Mouse (Mus musculus) spleen, adult 2 months (tissue): ENCODE measurements at regions not wholly inside any gene's neighbourhood (a gene's known extent, or its start where the extent isn't known, plus 50 kb on each side); places are given as distances from the start of the nearest gene placed in this dataset.

ENCODE experiments used
- DNase-seq, 2 experiments: peaks; one replicate each; pipeline versions ENCODE4 v3.0.0 to v3.0.0-alpha.2; 2012 to 2021; ENCODE audit warnings: low spot score in 2 of 2, low read depth in 1 of 2
- H3K27ac ChIP-seq: fragments of 200-500 bp; 2 replicates; pipeline ENCODE4 v1.5.1; 2012; ENCODE audit warnings: low read length, inconsistent platforms; ENCODE audit not compliant: insufficient read depth
- H3K27me3 ChIP-seq: fragments of 200-500 bp; 2 replicates; pipeline ENCODE4 v1.6.1; 2012; ENCODE audit warnings: mild to moderate bottlenecking, moderate library complexity, low read length, inconsistent platforms; ENCODE audit not compliant: control insufficient read depth, insufficient read depth
- H3K36me3 ChIP-seq: fragments of 200-500 bp; 2 replicates; pipeline ENCODE4 v1.6.1; 2012; ENCODE audit warnings: mild to moderate bottlenecking, low read length, inconsistent platforms; ENCODE audit not compliant: control insufficient read depth, insufficient read depth
- H3K4me1 ChIP-seq: fragments of 200-500 bp; 2 replicates; pipeline ENCODE4 v1.6.1; 2011; ENCODE audit warnings: inconsistent platforms; ENCODE audit not compliant: control insufficient read depth, insufficient read depth, insufficient read length
- H3K4me3 ChIP-seq: fragments of 200-500 bp; 2 replicates; pipeline ENCODE4 v1.5.1; 2011; ENCODE audit warnings: mild to moderate bottlenecking, inconsistent platforms; ENCODE audit not compliant: insufficient read depth, insufficient read length; ENCODE audit errors: extremely low read depth
- CTCF ChIP-seq: fragments of 200-500 bp; IDR thresholded peaks from 2 replicates; pipeline ENCODE4 v1.5.1; 2011; ENCODE audit warnings: mild to moderate bottlenecking, inconsistent platforms; ENCODE audit not compliant: insufficient read depth, insufficient read length, insufficient replicate concordance; ENCODE audit errors: extremely low read depth
- POLR2A ChIP-seq: fragments of 200-500 bp; IDR thresholded peaks from 2 replicates; pipeline ENCODE4 v1.6.1; 2011; ENCODE audit warnings: low read depth, low read length, inconsistent platforms
- WGBS: fragments of 180-500 bp; shearing (Covaris S2); methylation state at CpG from one replicate; pipeline ENCODE4 v1.1.7; 2018; 5-methylcytosine and 5-hydroxymethylcytosine counted together

DNA sequence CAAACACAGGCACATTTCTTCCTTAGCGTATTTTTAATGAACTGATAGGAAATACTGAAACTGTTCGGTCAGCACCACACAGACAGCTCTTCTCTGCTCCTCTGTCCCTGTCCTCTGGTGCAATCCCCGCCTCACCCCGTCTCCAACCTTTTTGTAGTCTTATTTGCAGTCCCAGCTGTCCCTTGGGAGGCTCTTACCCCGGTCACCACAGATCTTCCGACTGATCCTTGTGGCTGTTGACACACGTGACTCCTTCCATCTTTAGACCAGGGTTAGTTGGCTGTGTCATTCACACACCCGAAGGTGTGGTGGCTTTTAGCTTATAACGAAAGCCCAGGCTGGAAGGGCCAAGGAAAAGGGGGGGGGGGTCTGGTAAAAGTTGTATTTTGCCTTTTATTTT lies 56.4 kb downstream of the Cyp26a1 start:
- DNase-seq: no peak
- Histone ChIP-seq H3K27me3 (no peaks in the 10 kb centered on the region), H3K36me3 (no peaks in the 10 kb centered on the region), H3K4me1 (no peaks in the 10 kb centered on the region), H3K27ac (no peak overlapping the region), H3K4me3 (no peak overlapping the region)
- 87% methylated on average over 9 of the region's 9 CpGs for WGBS
- TF ChIP-seq CTCF (no peak), POLR2A (no peak)

DNA sequence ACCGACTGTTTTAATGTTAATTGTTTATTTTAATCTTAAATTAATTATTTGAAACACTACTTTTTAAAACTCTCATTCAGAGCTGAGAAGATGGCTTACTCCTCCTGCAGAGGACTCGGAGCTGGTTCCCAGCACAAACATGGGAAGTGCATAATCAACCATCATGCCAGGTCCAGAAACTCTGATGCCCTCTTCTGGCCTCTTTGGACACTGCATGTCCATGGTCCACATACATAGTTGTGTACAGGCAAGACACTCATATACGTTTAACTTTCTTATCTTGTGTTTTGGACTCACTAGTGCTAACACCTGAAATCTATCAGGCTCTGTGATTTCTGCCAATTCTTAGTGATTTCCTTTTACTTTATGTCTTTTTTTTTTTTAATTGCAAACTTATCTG lies 57.8 kb downstream of the Cyp26a1 start:
- H3K36me3 ChIP-seq: no peaks in the 10 kb centered on the region
- DNase-seq: no peak
- TF ChIP-seq POLR2A (no peak), CTCF (no peak)
- no peak overlapping the region for H3K27ac ChIP-seq
- no peaks in the 10 kb centered on the region for H3K4me1 ChIP-seq
- no peak overlapping the region for H3K4me3 ChIP-seq
- H3K27me3 ChIP-seq: no peaks in the 10 kb centered on the region
- WGBS: 87% methylated on average over 3 of the region's 3 CpGs

DNA sequence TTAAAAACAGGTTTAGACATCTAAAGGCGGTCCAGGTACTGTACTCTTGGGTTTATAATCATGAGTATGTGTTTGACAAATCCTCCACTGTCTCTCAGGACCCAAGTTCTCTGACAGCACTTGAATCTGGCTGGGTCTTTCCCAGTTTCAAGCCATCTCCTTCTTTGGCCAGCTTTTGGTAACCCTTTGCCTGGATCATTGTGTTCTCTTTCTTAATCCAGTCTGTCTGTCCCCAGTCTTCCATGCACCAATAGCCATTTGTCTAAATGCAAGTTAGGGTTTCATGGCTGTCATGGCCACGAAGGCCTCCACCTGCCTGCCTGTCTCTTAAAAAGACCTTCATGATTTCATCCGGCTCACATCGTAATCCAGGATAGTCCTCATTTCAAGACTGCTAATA lies 71.8 kb downstream of the Cyp26a1 start:
- TF ChIP-seq POLR2A (no peak), CTCF (no peak)
- H3K27me3 ChIP-seq: no peaks in the 10 kb centered on the region
- WGBS: 88% methylated on average over 4 of the region's 4 CpGs
- H3K4me3 ChIP-seq: no peak overlapping the region
- no peaks in the 10 kb centered on the region for H3K36me3 ChIP-seq
- no peak for DNase-seq
- H3K27ac ChIP-seq: no peak overlapping the region
- no peaks in the 10 kb centered on the region for H3K4me1 ChIP-seq

DNA sequence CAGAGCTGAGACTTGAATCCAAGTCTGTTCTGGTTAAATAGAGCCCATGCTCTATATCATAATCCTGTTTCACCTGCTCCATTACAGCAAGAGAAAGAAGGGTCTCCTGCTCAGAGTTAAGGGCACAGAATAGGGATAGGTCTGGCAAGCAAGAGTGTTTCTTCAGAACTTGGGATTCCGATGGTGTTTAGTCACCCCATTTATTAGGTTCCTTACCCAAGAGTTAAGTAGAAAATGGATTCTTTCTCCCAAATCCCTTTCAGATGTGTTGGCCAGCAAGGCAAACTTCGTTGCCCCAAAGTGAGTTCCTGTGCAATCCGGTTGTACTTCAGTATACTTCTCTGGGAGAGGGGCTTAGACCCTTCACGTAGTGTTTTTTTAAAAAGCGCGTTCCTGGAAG lies 74.4 kb downstream of the Cyp26a1 start:
- Histone ChIP-seq H3K4me1 (no peaks in the 10 kb centered on the region), H3K27me3 (no peaks in the 10 kb centered on the region), H3K4me3 (no peak overlapping the region), H3K36me3 (no peaks in the 10 kb centered on the region), H3K27ac (no peak overlapping the region)
- DNase-seq: no peak
- WGBS: 92% methylated on average over 6 of the region's 6 CpGs
- TF ChIP-seq POLR2A: no peak
- TF ChIP-seq CTCF: no peak

DNA sequence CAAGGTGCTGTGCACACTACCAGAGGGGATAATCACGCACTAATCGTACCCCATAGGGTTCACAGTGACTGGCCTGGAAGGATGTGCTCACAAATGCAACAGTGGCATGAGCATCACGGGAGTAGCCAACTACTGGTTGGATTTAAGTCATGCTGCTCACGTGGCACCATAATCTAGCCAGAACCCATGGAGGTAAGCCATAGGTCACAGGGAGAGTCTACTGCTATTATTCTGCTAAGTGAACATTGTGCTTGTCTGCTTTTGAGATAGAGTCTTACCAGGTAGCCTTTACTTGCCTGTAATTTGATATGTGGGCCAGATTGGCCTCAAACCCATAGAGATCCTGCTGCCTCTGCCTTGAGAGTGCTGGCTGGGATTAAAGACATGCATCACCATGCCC lies 77.0 kb downstream of the Cyp26a1 start:
- Histone ChIP-seq H3K36me3 (no peaks in the 10 kb centered on the region), H3K27me3 (no peaks in the 10 kb centered on the region), H3K4me1 (no peaks in the 10 kb centered on the region), H3K4me3 (no peak overlapping the region), H3K27ac (no peak overlapping the region)
- TF ChIP-seq POLR2A (no peak), CTCF (no peak)
- 95% methylated on average over 4 of the region's 4 CpGs for WGBS
- DNase-seq: no peak

DNA sequence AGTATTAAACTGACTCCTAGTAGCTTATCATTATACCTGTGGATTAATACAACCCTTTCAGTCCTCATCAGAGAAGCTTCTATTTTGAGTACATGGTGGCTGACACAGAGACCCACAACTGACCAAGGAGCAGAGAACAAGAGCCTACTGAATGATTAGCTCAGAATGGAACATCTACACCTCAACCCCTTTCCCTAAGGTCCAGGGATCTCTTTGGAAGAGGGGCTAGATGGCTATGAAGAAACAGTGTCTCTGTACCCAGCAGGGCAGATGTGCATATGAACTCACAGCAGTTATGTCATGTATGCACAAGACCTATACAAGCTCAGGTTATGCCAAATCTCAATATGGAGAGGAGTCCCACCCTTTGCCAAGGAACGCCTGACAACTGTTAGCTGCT lies 77.4 kb downstream of the Cyp26a1 start:
- no peaks in the 10 kb centered on the region for H3K27me3 ChIP-seq
- TF ChIP-seq POLR2A (no peak), CTCF (no peak)
- WGBS: 83% methylated on average over 1 of the region's 1 CpGs
- no peaks in the 10 kb centered on the region for H3K4me1 ChIP-seq
- H3K36me3 ChIP-seq: no peaks in the 10 kb centered on the region
- no peak overlapping the region for H3K4me3 ChIP-seq
- DNase-seq: no peak
- H3K27ac ChIP-seq: no peak overlapping the region

DNA sequence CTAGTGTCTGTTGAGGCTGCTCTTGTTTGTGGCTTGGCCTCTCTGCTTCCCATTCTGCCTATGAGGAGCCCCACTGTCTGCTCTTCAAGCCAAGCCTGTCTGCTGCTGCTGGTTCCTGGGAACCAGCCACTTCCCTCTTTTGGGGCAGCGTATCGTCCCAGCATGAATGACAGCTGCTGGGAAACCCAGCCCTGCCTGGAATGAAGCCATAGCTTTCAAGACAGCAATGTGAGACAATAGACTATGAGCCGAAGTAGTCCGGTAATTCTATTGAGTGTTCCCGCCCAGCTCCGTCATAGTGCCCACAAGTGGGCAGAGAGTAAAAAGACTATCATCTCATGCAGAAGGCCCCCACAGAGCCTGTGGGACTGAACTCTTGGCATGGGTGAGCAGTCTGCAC lies 80.4 kb downstream of the Cyp26a1 start:
- no peaks in the 10 kb centered on the region for H3K27me3 ChIP-seq
- no peaks in the 10 kb centered on the region for H3K4me1 ChIP-seq
- TF ChIP-seq CTCF (no peak), POLR2A (no peak)
- 67% methylated on average over 6 of the region's 6 CpGs for WGBS
- H3K27ac ChIP-seq: no peak overlapping the region
- no peaks in the 10 kb centered on the region for H3K36me3 ChIP-seq
- H3K4me3 ChIP-seq: no peak overlapping the region
- no peak for DNase-seq

DNA sequence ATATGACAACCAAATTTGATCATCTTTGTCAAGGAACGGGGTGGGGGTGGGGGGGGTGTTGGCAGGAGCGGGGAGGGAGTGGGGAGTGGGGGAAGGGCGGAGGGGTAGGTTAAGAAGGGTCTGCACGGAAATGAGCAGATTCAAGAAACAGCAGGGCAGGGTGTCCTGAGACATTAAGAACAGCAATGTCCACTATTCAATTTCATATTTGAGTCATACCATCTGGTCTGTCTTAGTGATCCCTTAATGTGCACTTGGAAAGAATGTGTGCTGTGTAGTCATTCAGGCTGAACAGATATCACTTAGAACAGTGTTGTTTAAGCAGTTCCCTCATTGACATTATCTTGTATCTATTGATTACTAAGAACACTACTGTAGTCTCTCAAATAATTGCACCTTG lies 81.0 kb downstream of the Cyp26a1 start:
- Histone ChIP-seq H3K36me3 (no peaks in the 10 kb centered on the region), H3K4me3 (no peak overlapping the region), H3K27ac (no peak overlapping the region), H3K4me1 (no peaks in the 10 kb centered on the region), H3K27me3 (no peaks in the 10 kb centered on the region)
- 91% methylated on average over 4 of the region's 4 CpGs for WGBS
- TF ChIP-seq POLR2A: no peak
- TF ChIP-seq CTCF: no peak
- DNase-seq: no peak
